Mouse (Mus musculus) forebrain, embryonic 12.5 days (tissue): ENCODE results near the gene Soga1. TPM values are rescaled to one million over a fixed set of nuclear protein-coding genes. Genes with fewer than 3 reads are reported as not detected.
A peak's percentile ranks its signal among the peaks of the same experiment; 100 is the strongest.

Source experiments
- ATAC-seq: fragments of 200-750 bp; cut with Nextera tagmentation; 2 replicates; pipeline ENCODE4 v1.8.0; 2017; ENCODE audit warnings: moderate TSS enrichment; ENCODE audit not compliant: low FRiP score
- H3K27ac ChIP-seq: fragments of 300-500 bp; sonication (generic); 2 replicates; pipeline ENCODE4 v1.5.1; 2016; ENCODE audit warnings: mild to moderate bottlenecking
- H3K27me3 ChIP-seq: fragments of 300-500 bp; sonication (generic); 2 replicates; pipeline ENCODE4 v1.6.1; 2016; ENCODE audit warnings: mild to moderate bottlenecking
- H3K36me3 ChIP-seq: fragments of 300-500 bp; sonication (generic); replicated peaks from 2 replicates; pipeline ENCODE4 v1.6.1; 2016; ENCODE audit warnings: mild to moderate bottlenecking
- H3K4me1 ChIP-seq: fragments of 300-500 bp; sonication (generic); 2 replicates; pipeline ENCODE4 v1.6.1; 2016
- H3K4me2 ChIP-seq: fragments of 300-500 bp; sonication (generic); 2 replicates; pipeline ENCODE4 v1.6.1; 2016; ENCODE audit warnings: mild to moderate bottlenecking, moderate library complexity
- H3K4me3 ChIP-seq: fragments of 300-500 bp; sonication (generic); replicated peaks from 2 replicates; pipeline ENCODE4 v1.5.1; 2016; ENCODE audit warnings: mild to moderate bottlenecking
- H3K9ac ChIP-seq: fragments of 300-500 bp; sonication (generic); 2 replicates; pipeline ENCODE4 v1.6.1; 2016; ENCODE audit warnings: mild to moderate bottlenecking
- H3K9me3 ChIP-seq: fragments of 300-500 bp; sonication (generic); 2 replicates; pipeline ENCODE4 v1.6.1; 2016
- WGBS: fragments of 180-500 bp; shearing (Covaris S2); methylation state at CpG from one replicate; pipeline ENCODE4 v1.1.7; 2016; 5-methylcytosine and 5-hydroxymethylcytosine counted together
- polyA plus RNA-seq: library from polyadenylated mRNA; unstranded; fragments of >200 nt; fragmentation: Nextera tagmentation; extraction: Ambion mirVana; gene quantifications from 2 replicates; pipeline ENCODE4 v1.2.1, GENCODE M21; 2016

Soga1 gene
- polyA plus RNA-seq, 1 experiment from 2014 or later: 7.4 TPM

DNA sequence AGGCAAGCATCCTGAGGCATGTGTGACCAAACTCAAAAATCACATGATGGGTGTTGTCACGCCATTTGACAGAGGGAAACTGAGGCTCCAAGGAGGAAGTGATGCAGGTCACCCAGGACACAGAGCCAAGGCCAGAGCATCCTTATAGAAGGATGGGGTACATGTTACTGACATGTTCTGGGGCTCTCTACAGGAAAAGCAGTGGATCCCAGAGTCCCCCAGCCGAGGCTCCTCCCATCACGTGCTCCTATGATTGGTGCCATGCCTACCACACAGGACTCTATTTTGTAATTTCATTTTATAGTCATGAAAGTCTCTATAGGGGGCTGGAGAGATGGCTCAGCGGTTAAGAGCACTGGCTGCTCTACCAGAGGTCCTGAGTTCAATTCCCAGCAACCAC, 21.3 kb downstream of the Soga1 start:
- 87% methylated on average over 4 of the region's 4 CpGs for WGBS
- Histone ChIP-seq H3K9me3 (no peaks in the 10 kb centered on the region), H3K4me3 (no peak overlapping the region), H3K4me1 (peaks cover 35% of the 10 kb centered on the region), H3K27ac (peak overlapping the region; percentile 94), H3K36me3 (peaks cover 60% of the 10 kb centered on the region), H3K4me2 (peak overlapping the region; percentile 48; the same call in 1 of the 2 replicates), H3K9ac (no peak overlapping the region), H3K27me3 (no peaks in the 10 kb centered on the region)
- ATAC-seq: no peak

DNA sequence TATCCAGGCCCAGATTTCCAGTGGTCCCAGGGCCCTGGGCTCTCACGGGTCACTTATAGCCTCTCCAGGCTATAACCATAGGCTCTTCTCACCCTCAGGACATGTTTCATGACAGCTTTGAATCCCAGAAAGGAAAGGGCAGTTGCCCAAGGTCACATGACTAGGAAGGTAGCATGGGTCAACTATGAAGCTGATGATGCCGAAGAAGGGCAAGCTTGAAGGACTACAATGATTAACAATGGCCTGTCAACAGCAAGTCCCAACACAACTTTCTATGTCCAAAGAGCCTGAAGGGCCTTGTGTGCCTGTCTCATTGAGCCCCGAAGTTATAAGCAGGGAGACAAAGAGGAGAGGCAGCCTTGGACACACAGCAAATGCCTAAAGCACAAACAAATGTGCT, 21.9 kb downstream of the Soga1 start:
- Histone ChIP-seq H3K9ac (no peak overlapping the region), H3K27ac (no peak overlapping the region), H3K4me2 (no peak overlapping the region), H3K36me3 (peaks cover 66% of the 10 kb centered on the region), H3K9me3 (no peaks in the 10 kb centered on the region), H3K4me1 (peaks cover 29% of the 10 kb centered on the region), H3K4me3 (no peak overlapping the region), H3K27me3 (no peaks in the 10 kb centered on the region)
- 91% methylated on average over 3 of the region's 3 CpGs for WGBS
- ATAC-seq: no peak

DNA sequence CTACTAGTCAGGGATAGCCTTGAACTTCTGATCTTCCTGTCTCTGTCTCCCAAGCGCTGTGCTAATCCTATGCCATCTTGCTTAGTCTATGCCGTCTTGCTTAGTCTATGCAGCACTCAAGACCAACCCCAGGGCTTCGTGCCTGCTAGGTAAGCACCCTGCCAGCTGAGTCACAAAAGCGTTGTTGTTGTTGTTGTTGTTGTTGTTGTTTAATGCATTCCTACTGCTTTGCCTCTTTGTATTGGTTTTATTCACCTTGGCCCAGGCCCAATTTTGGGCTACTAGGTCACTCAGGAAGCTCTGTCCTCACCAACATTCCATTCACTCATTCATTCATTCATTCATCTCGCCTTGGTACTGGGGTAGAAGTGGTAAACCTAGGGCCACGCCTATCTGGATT, 23.3 kb downstream of the Soga1 start:
- peaks cover 76% of the 10 kb centered on the region for H3K36me3 ChIP-seq
- no peak for ATAC-seq
- no peak overlapping the region for H3K4me2 ChIP-seq
- H3K4me3 ChIP-seq: no peak overlapping the region
- H3K4me1 ChIP-seq: peaks cover 34% of the 10 kb centered on the region
- no peaks in the 10 kb centered on the region for H3K27me3 ChIP-seq
- no peak overlapping the region for H3K9ac ChIP-seq
- H3K27ac ChIP-seq: no peak overlapping the region
- no peaks in the 10 kb centered on the region for H3K9me3 ChIP-seq
- WGBS: 91% methylated on average over 6 of the region's 6 CpGs

DNA sequence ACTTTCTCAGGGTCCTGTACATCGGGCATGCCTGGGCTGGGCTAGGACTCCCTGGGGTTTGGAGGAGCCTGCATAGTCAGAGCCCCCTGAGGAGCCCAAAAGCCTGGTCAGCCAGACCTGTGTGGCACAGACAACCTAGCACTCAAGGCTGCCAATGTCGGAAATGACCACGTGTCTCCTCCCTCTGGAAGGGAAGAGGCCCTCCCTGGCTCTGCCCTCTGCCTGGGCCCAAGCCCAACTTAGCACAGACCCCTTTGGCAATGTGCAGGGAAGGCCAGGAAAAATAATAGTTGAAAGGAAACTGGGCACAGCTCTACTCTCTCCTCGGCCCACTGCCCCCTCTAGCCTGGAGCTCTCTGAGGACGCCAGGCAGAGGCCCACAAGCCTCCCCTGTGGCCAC, 24.2 kb downstream of the Soga1 start:
- whole genome bisulfite sequencing: 70% methylated on average over 5 of the region's 5 CpGs

DNA sequence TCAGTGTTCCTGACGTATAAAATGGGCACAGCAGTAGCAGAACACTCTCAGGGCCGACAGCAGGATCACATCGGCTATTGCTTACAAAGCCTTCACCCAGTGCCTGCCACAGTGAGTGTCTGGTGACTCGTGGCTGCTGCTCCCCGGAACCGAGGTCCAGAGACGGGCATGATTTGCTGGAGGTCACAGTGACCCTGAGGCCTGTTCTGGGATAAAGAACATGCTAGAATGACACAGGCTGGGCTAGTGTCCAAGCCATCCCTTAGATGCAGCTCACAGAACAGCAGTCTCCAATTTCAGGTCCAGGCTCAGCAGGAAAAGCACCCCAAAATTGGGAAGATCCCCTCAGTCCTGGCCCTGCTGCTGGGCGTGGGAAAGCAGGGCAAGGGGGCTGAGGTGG, 24.8 kb downstream of the Soga1 start:
- H3K9me3 ChIP-seq: no peaks in the 10 kb centered on the region
- no peaks in the 10 kb centered on the region for H3K27me3 ChIP-seq
- no peak overlapping the region for H3K4me3 ChIP-seq
- H3K9ac ChIP-seq: no peak overlapping the region
- H3K4me2 ChIP-seq: no peak overlapping the region
- peak overlapping the region; percentile 36 for H3K27ac ChIP-seq
- WGBS: 92% methylated on average over 8 of the region's 8 CpGs
- peaks cover 73% of the 10 kb centered on the region for H3K36me3 ChIP-seq
- H3K4me1 ChIP-seq: peaks cover 45% of the 10 kb centered on the region
- no peak for ATAC-seq

More for the DNA sequence above, 24.2 kb downstream of the Soga1 start:
- Histone ChIP-seq H3K9ac (no peak overlapping the region), H3K27ac (peak overlapping the region; percentile 36), H3K36me3 (peaks cover 76% of the 10 kb centered on the region), H3K4me3 (no peak overlapping the region), H3K27me3 (no peaks in the 10 kb centered on the region), H3K4me2 (no peak overlapping the region), H3K9me3 (no peaks in the 10 kb centered on the region), H3K4me1 (peaks cover 43% of the 10 kb centered on the region)
- no peak for ATAC-seq

DNA sequence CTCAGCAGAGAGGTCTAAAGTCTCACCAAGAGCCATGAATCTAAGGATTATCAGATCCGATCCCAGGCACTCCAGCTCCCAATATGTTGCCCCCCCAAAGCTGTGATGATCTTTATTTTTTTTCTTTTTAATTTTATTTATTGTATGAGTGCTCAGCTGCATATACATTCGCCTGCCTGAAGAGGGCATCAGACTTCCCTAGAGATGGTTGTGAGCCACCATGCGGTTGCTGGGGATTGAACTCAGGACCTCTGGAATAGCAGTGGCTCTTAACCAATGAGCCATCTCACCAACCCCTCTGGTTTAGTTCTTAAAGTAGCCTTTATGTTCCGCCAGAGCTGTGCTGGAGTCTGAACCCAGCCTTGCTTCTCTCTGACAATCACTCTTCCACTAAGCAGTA, 25.3 kb downstream of the Soga1 start:
- Histone ChIP-seq H3K36me3 (peaks cover 69% of the 10 kb centered on the region), H3K4me2 (no peak overlapping the region), H3K4me3 (no peak overlapping the region), H3K27ac (no peak overlapping the region), H3K9me3 (no peaks in the 10 kb centered on the region), H3K4me1 (peaks cover 45% of the 10 kb centered on the region), H3K9ac (no peak overlapping the region), H3K27me3 (no peaks in the 10 kb centered on the region)
- no peak for ATAC-seq
- WGBS: 78% methylated on average over 4 of the region's 4 CpGs

DNA sequence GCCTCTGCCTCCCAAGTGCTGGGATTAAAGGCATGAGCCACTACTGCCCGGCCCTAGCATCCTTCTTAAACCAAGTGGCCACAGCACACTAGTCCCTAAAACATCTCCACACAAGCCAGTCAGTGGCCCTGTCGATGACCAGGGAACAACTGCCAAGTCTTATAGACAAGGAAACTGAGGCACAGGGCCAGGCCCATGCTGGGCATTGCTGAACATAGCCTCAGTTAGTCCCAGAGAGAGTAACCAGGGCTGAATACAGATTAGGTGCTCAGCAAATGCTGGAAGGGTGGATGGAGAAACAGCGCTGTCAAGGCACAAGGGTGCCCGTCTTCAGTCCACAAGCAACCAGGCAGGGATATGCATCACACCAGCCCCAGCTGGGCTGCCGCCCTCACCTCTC, 25.9 kb downstream of the Soga1 start:
- H3K9me3 ChIP-seq: no peaks in the 10 kb centered on the region
- peaks cover 43% of the 10 kb centered on the region for H3K4me1 ChIP-seq
- H3K4me3 ChIP-seq: no peak overlapping the region
- H3K4me2 ChIP-seq: no peak overlapping the region
- no peaks in the 10 kb centered on the region for H3K27me3 ChIP-seq
- no peak overlapping the region for H3K27ac ChIP-seq
- H3K36me3 ChIP-seq: peaks cover 69% of the 10 kb centered on the region
- H3K9ac ChIP-seq: no peak overlapping the region
- no peak for ATAC-seq
- WGBS: 93% methylated on average over 5 of the region's 5 CpGs

DNA sequence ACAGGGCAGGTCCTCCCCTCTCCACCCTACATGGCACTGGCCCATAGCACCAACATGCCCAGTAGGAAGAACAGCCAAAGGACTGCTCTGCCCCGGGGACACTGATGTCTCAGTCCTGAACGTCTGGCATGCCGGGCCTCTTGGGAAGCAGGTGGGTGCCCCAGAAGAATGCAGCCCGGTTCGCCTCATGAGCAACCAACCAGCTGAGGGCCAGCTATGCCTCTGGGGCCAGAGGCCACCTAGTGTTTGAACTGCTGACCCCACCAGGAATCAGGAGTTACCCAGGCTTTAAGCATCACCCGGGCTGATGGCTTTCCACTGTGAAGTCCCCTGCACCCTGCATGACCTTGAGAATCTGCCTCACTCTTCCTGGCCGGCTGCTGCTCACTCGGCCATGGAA, 26.6 kb downstream of the Soga1 start:
- no peak overlapping the region for H3K27ac ChIP-seq
- H3K4me2 ChIP-seq: no peak overlapping the region
- H3K4me3 ChIP-seq: no peak overlapping the region
- H3K9me3 ChIP-seq: no peaks in the 10 kb centered on the region
- no peak for ATAC-seq
- H3K36me3 ChIP-seq: peaks cover 69% of the 10 kb centered on the region
- H3K9ac ChIP-seq: no peak overlapping the region
- whole genome bisulfite sequencing: 92% methylated on average over 8 of the region's 8 CpGs
- peaks cover 39% of the 10 kb centered on the region for H3K4me1 ChIP-seq
- H3K27me3 ChIP-seq: no peaks in the 10 kb centered on the region

DNA sequence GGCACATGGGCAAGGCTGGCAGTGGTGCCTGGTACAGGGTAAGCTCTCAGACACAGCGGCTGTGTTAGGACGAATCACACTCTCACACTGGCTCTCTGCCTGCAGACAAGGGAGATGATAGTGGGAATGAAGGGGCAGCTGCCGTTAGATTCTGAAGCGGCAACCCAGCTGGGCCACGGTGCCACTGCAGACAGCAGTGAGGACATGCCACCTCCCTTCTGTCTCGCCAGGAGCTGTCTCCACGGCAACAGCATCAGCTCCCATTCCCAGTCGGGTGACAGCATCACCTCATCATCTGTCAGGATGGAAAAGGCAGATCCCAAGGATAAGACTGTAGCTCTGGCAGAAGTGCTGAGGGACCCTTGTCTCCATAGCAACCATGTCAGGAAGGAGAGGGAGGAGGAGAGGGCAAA, 29.2 kb downstream of the Soga1 start:
- Histone ChIP-seq H3K4me1 (peaks cover 35% of the 10 kb centered on the region), H3K27me3 (no peaks in the 10 kb centered on the region), H3K9me3 (no peaks in the 10 kb centered on the region), H3K9ac (0 out of 2 replicates have a peak overlapping the region, but pooled peaks have one; percentile 12), H3K27ac (peak overlapping the region; percentile 91), H3K36me3 (peaks cover 72% of the 10 kb centered on the region), H3K4me2 (peak overlapping the region; percentile 25), H3K4me3 (no peak overlapping the region)
- whole genome bisulfite sequencing: 49% methylated on average over 8 of the region's 8 CpGs
- peak; percentile 91 for ATAC-seq

DNA sequence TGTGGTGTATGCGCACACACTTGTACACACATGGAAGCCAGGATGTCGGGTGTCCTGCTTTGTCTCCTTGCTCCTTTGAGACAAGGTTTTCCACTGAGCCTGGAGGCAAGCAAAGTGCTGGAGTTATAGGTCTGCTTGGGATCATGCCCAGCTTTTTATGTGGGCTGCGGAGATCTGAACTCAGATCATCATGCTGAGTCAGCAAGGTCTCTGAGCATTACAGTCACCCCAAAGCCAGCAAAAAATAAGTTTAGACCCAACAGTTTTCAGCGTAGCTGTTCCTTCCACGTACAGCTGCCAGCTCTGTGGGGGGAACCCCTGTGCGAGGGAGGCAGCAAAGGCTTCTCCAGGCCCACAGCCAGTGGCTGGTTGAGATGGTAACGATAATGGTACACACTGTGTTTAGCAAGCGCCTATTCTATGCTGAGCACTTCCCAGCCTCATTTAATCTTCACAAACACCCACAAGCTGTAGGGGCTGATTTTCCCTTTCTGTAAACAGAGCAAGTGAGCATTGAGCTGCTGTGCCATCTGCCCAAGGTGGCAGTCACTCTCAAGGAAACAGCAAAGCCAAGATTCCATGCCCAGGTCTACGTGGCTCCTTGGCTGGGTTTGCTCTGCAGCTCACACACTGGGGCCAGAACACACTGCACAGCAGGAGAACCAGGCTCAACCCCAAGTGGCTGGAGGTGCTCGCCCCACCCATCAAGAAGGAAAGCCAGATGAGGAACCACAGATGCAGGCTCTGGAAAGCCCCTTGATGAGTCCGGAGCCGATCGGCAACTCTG, 30.5 kb downstream of the Soga1 start:
- Histone ChIP-seq H3K4me3 (no peak overlapping the region), H3K4me1 (peaks cover 33% of the 10 kb centered on the region), H3K4me2 (no peak overlapping the region), H3K27me3 (no peaks in the 10 kb centered on the region), H3K9ac (no peak overlapping the region), H3K9me3 (no peaks in the 10 kb centered on the region), H3K27ac (peak overlapping the region; percentile 91), H3K36me3 (peaks cover 71% of the 10 kb centered on the region)
- 85% methylated on average over 13 of the region's 13 CpGs for WGBS
- no peak for ATAC-seq

DNA sequence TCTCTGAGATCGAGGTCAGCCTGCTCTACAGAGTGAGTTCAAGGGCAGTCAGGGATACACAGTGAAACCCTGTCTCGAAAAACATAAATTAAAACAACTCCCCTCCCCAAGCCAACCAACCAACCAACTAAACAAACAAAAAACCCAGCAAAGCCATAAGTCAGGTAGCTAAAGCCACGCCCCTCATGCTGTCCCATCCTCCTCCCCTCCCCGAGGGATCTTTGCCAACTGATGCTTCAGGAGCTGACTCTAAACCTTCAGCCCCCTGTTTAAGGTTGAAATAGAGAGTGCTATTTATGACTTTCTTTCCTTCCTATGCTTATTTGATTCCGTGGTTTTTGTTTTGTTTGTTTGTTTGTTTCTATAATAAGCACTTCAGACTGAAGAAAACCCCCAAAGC, 32.1 kb downstream of the Soga1 start:
- ATAC-seq: no peak
- peaks cover 64% of the 10 kb centered on the region for H3K36me3 ChIP-seq
- no peak overlapping the region for H3K27ac ChIP-seq
- no peaks in the 10 kb centered on the region for H3K27me3 ChIP-seq
- H3K4me2 ChIP-seq: no peak overlapping the region
- peaks cover 33% of the 10 kb centered on the region for H3K4me1 ChIP-seq
- no peaks in the 10 kb centered on the region for H3K9me3 ChIP-seq
- H3K4me3 ChIP-seq: no peak overlapping the region
- H3K9ac ChIP-seq: no peak overlapping the region
- 95% methylated on average over 5 of the region's 5 CpGs for WGBS

DNA sequence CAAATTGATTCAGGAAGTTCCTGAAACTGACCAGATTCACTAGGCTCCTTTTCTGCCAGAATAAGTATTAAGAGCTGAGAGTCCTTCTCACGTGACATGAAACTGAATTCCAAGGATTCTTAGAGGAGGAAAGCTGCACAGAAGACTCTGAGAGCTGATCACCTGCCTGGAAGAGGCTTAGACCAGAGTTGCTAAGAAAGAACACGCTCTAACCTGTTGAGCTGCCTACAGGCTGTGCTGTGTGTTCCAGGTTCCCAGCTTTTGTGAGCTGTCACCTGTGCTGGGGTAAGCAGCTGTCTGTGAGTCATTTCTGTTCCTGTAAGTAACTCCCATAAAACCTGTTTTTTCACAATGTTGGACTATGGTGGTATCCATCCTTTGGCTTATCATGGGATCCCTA, 33.1 kb downstream of the Soga1 start:
- Histone ChIP-seq H3K4me3 (no peak overlapping the region), H3K4me2 (no peak overlapping the region), H3K9ac (no peak overlapping the region), H3K9me3 (no peaks in the 10 kb centered on the region), H3K27me3 (no peaks in the 10 kb centered on the region), H3K27ac (no peak overlapping the region), H3K36me3 (peaks cover 66% of the 10 kb centered on the region), H3K4me1 (peaks cover 30% of the 10 kb centered on the region)
- ATAC-seq: no peak
- WGBS: 96% methylated on average over 2 of the region's 2 CpGs

DNA sequence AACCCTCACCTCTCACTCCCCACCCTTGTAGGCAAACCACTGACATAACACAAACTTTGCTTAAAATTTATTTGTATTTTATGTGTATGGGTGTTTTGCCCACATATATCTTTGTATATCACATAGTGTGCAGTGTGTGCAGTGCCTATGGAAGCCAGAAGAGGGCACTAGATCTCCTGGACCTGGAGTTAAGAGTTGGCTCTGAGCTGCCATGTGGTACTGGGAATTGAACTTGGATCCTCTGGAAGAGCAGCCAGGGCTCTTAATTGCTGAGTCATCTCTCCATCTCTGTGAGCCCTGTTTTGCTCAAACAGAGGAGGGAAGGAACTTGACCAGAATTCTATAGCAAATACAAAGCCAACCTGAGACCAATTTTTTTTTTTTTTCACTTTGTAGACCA, 35.1 kb downstream of the Soga1 start:
- H3K36me3 ChIP-seq: peaks cover 76% of the 10 kb centered on the region
- H3K9me3 ChIP-seq: no peaks in the 10 kb centered on the region

More for the DNA sequence above, 35.1 kb downstream of the Soga1 start:
- no peak for ATAC-seq
- Histone ChIP-seq H3K4me2 (no peak overlapping the region), H3K9ac (no peak overlapping the region), H3K27ac (no peak overlapping the region), H3K4me3 (no peak overlapping the region), H3K27me3 (no peaks in the 10 kb centered on the region), H3K4me1 (peaks cover 10% of the 10 kb centered on the region)
